In genomic region chr16:52588291-52588781, GRCm38 (mm10) we compare ENCODE assay signal across 16 mouse cellular contexts.
DNase-seq lines count a peak whose midpoint lies in the region; ATAC-seq and TF ChIP-seq lines count a peak whose summit lies in the region.
"Had no signal": no experiment of that assay in that cellular context is flagged by ENCODE, and none has a peak within 500 bp of the region (broad histone marks: within the 10 kb centered on the region; RNA-seq: fewer than 3 reads in every experiment).

No protein-coding gene starts in this region.

- no peak overlapping the region for H3K4me2 ChIP-seq in lung, embryonic 15.5 days
- no peak overlapping the region for H3K4me2 ChIP-seq in lung, postnatal 0 days (replicated peaks; ENCODE audit: low read depth, low read length)
- H3K4me2 ChIP-seq: heart, embryonic 13.5 days; intestine, embryonic 15.5 days; liver, embryonic 15.5 days had no signal

- TF ChIP-seq CTCF in lung, postnatal 0 days (IDR thresholded peaks at IDR 0.05), result no peak

- H3K9me3 ChIP-seq in lung, embryonic 15.5 days, result no peaks in the 10 kb centered on the region
- H3K9me3 ChIP-seq in lung, postnatal 0 days (ENCODE audit: low read length), result no peaks in the 10 kb centered on the region
- H3K9me3 ChIP-seq: heart, embryonic 13.5 days; intestine, embryonic 15.5 days; liver, embryonic 15.5 days; midbrain, embryonic 10.5 days had no signal

- peak; percentile 73; the same call in 1 of the 2 replicates for ATAC-seq in lung, embryonic 15.5 days (ENCODE audit: borderline replicate concordance, extremely low read depth, low FRiP score, low TSS enrichment)
- no peak; the same call in 1 of the 2 replicates for ATAC-seq in lung, postnatal 0 days
- ATAC-seq: intestine, embryonic 15.5 days had no signal

- 33% methylated on average over 1 of the region's 1 CpGs for WGBS in lung, embryonic 15.5 days
- WGBS in lung, postnatal 0 days, result 24% methylated on average over 1 of the region's 1 CpGs

- no peak overlapping the region for H3K27ac ChIP-seq in lung, embryonic 15.5 days
- no peak overlapping the region for H3K27ac ChIP-seq in lung, postnatal 0 days (ENCODE audit: low read length)
- H3K27ac ChIP-seq: heart, embryonic 13.5 days; intestine, embryonic 15.5 days; liver, embryonic 15.5 days; midbrain, embryonic 10.5 days had no signal

- H3K36me3 ChIP-seq in lung, embryonic 15.5 days, result no peaks in the 10 kb centered on the region
- H3K36me3 ChIP-seq in lung, postnatal 0 days (ENCODE audit: insufficient read depth, low read length), result no peaks in the 10 kb centered on the region
- H3K36me3 ChIP-seq: heart, embryonic 13.5 days; intestine, embryonic 15.5 days; liver, embryonic 15.5 days; midbrain, embryonic 10.5 days had no signal

- H3K4me1 ChIP-seq in lung, embryonic 15.5 days, result no peaks in the 10 kb centered on the region
- no peaks in the 10 kb centered on the region for H3K4me1 ChIP-seq in lung, postnatal 0 days (ENCODE audit: insufficient read depth, low read depth, low read length)
- H3K4me1 ChIP-seq: heart, embryonic 13.5 days; intestine, embryonic 15.5 days; liver, embryonic 15.5 days; midbrain, embryonic 10.5 days had no signal

- TF ChIP-seq EP300 in lung, postnatal 0 days (IDR thresholded peaks at IDR 0.05), result no peak

- peak; percentile 33 to 43 for DNase-seq in frontal cortex, adult 2 months (ENCODE audit: extremely low spot score in 1 of 2, low spot score in 1 of 2)
- no peak for DNase-seq in frontal cortex, postnatal 10 days (ENCODE audit: low spot score in 2 of 2)
- no peak for DNase-seq in lung, postnatal 0 days (ENCODE audit: low spot score)
- DNase-seq in brain, embryonic 18.5 days (ENCODE audit: low read depth, low spot score), result peak; percentile 47
- DNase-seq in layer of hippocampus, postnatal 36 days, result peak; percentile 12 to 21
- DNase-seq in heart, postnatal 4 days, result no peak
- no peak for DNase-seq in gastrocnemius, postnatal 25 days
- DNase-seq: adrenal gland, postnatal 14 days; cerebellum, adult 11-12 months; spleen, adult 18-20 months; thymus, adult 18-20 months had no signal

- no peak overlapping the region for H3K4me3 ChIP-seq in lung, embryonic 15.5 days
- no peak overlapping the region for H3K4me3 ChIP-seq in lung, postnatal 0 days (ENCODE audit: low read depth, low read length)
- H3K4me3 ChIP-seq: heart, embryonic 13.5 days; intestine, embryonic 15.5 days; liver, embryonic 15.5 days; midbrain, embryonic 10.5 days had no signal

- H3K27me3 ChIP-seq in lung, embryonic 15.5 days, result no peaks in the 10 kb centered on the region
- no peaks in the 10 kb centered on the region for H3K27me3 ChIP-seq in lung, postnatal 0 days (replicated peaks; ENCODE audit: insufficient read depth, low read length)
- H3K27me3 ChIP-seq: heart, embryonic 13.5 days; intestine, embryonic 15.5 days; liver, embryonic 15.5 days had no signal

- no peak overlapping the region for H3K9ac ChIP-seq in lung, embryonic 15.5 days
- H3K9ac ChIP-seq in lung, postnatal 0 days (replicated peaks; ENCODE audit: low read depth), result no peak overlapping the region
- H3K9ac ChIP-seq: heart, embryonic 13.5 days; intestine, embryonic 15.5 days; liver, embryonic 15.5 days had no signal

Comparison
In these comparisons a context has a peak if more than half of its experiments do, and no peak if none do; other contexts are left out.
1. DNase-seq: peak in frontal cortex, adult 2 months (2 of 2), brain, embryonic 18.5 days (single experiment) and layer of hippocampus, postnatal 36 days (2 of 2); none in frontal cortex, postnatal 10 days (0 of 2), lung, postnatal 0 days (single experiment), heart, postnatal 4 days (single experiment) and gastrocnemius, postnatal 25 days (single experiment).